Mouse (Mus musculus) CD4-positive, CD25-positive, alpha-beta regulatory T cell (primary cell): Measurements from ENCODE around the gene Kdf1. TPM values are rescaled to one million over a fixed set of nuclear protein-coding genes. Genes with fewer than 3 reads are reported as not detected.

Experiments used
- polyA plus RNA-seq: library from polyadenylated mRNA; unstranded; fragments of 100-300 nt; shearing (Covaris generic); gene quantifications from one replicate; pipeline ENCODE4 v1.2.1, GENCODE M21; 2017

Kdf1 gene
- polyA plus RNA-seq = 0.72 TPM

GRCm38 (mm10) chr4:133518601-133519368 is at the start of gene Kdf1:
Gene Kdf1, plus strand, starts transcription at chr4:133518963.

GRCm38 (mm10) chr4:133479458-133480184 is 39.1 kb upstream of the Kdf1 start, which contains the start of gene Tent5b:
Gene Tent5b, plus strand, starts transcription at chr4:133480132.

GRCm38 (mm10) chr4:133498160-133498724 is 20.5 kb upstream of the Kdf1 start, which contains the start of gene Trnp1:
Gene Trnp1, minus strand, starts transcription at chr4:133498550.

GRCm38 (mm10) chr4:133545272-133546231 is 26.8 kb downstream of the Kdf1 start, which contains the start of gene Nudc:
Gene Nudc, minus strand, starts transcription at chr4:133545996.

GRCm38 (mm10) chr4:133552768-133553447 is 34.1 kb downstream of the Kdf1 start, which contains the start of gene Nr0b2:
Gene Nr0b2, plus strand, starts transcription at chr4:133553376.

GRCm38 (mm10) chr4:133574070-133574842 is 55.5 kb downstream of the Kdf1 start, which contains the start of gene Gpatch3:
Gene Gpatch3, plus strand, starts transcription at chr4:133574745.

Other genes starting within 250 kb of the Kdf1 start
- 76.5 TPM for gene Tmem222, start 241.2 kb upstream of the Kdf1 start, polyA plus RNA-seq
- gene Wdtc1, start 165.5 kb upstream of the Kdf1 start, polyA plus RNA-seq = 6.4 TPM
- 19.4 TPM for gene Slc9a1, start 149.3 kb upstream of the Kdf1 start, polyA plus RNA-seq
- not detected for gene Tent5b, start 38.8 kb upstream of the Kdf1 start, polyA plus RNA-seq
- gene Trnp1, start 20.4 kb upstream of the Kdf1 start, polyA plus RNA-seq = not detected
- 145 TPM for gene Nudc, start 27.0 kb downstream of the Kdf1 start, polyA plus RNA-seq
- gene Nr0b2, start 34.4 kb downstream of the Kdf1 start, polyA plus RNA-seq = not detected
- gene Gpatch3, start 55.8 kb downstream of the Kdf1 start, polyA plus RNA-seq = 16.9 TPM
- 22.0 TPM for gene Gpn2, start 65.4 kb downstream of the Kdf1 start, polyA plus RNA-seq
- gene Sfn, start 83.2 kb downstream of the Kdf1 start, polyA plus RNA-seq = 23.2 TPM
- 242 TPM for gene Zdhhc18, start 131.2 kb downstream of the Kdf1 start, polyA plus RNA-seq
- gene Pigv, start 153.7 kb downstream of the Kdf1 start, polyA plus RNA-seq = 29.7 TPM
- gene Arid1a, start 237.8 kb downstream of the Kdf1 start, polyA plus RNA-seq = 56.0 TPM